Mouse (Mus musculus) embryonic fibroblast, embryonic 13.5 days (primary cell): ENCODE measurements around the gene Cdc42bpa.

Experiments used
- CTCF ChIP-seq: IDR thresholded peaks from 2 replicates; pipeline ENCODE4 v1.5.1; 2011; ENCODE audit warnings: mild to moderate bottlenecking, control low read depth, low read length, moderate library complexity, borderline replicate concordance; ENCODE audit not compliant: insufficient read depth
- POLR2A ChIP-seq: IDR thresholded peaks from 2 replicates; pipeline ENCODE4 v1.6.1; 2011; ENCODE audit warnings: low read depth, mild to moderate bottlenecking, control low read depth, low read length, moderate library complexity

DNA sequence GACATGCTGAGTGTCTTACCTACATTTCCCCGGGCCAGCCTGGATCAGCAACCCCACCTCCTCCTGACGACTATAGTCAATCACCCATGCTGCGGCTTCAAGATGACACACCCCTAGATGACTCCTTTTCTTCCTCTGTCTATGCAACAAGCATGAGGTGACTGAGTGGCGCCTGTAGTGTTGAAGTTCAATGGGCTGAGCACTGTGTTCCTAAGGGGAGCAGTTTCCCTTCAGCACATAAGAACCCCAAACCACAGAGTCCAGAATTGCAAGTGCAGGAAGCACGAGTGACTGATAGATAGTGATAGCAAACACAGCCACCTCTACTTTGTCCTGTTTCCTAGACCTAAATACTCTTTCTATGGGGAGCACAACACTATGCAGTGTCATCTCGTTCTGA lies 33.2 kb upstream of the Cdc42bpa start:
- no peak for TF ChIP-seq POLR2A
- no peak for TF ChIP-seq CTCF
